Mouse (Mus musculus) olfactory bulb, adult 2 months (tissue): ENCODE data around the gene Frem3.

Experiments used
- CTCF ChIP-seq: fragments of 200-500 bp; IDR thresholded peaks from 2 replicates; pipeline ENCODE4 v1.5.1; 2012; ENCODE audit warnings: low read depth, mild to moderate bottlenecking, low read length, moderate library complexity; ENCODE audit not compliant: insufficient read depth
- POLR2A ChIP-seq: fragments of 200-500 bp; IDR thresholded peaks from 2 replicates; pipeline ENCODE4 v1.6.1; 2012; ENCODE audit warnings: mild to moderate bottlenecking, low read depth, low read length, moderate library complexity; ENCODE audit not compliant: insufficient read depth

DNA sequence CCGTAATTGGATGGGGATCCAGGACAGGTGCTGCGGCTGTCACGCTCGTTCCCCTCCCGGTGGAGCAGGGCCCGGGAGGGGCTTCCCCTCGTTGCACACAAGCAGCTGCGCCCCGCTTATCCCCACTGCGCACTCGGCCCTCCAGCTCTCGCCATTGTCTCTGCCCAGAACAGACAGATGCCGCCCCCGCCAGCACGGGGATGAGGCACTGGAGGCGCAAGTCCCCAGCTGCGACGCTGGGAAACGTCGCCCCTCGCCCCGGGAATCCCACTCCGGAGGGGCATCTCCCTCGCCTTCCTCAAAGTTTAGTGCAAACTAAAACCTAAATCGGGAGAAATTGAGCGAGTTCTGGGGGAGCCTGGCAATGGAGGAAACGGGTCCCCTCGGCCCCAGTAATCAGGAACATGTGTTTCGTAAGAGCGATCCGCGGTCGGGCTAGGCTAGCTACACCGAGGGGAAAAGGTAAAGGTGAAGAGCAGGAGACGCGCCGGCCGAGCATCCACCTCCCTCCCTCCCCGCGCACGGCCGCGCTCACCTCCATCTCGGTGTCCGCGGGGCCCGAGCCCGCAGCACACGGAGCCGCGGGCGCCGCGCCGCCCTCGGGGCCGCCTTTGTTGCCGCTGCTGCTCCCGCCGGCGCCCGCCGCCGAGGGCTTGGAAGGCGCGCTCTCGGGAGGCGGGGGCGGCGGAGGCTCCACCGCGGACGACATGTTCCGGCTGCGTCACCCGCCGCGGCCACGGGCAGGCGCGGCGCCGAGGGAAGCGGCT is 127.7 kb downstream of the Frem3 start:
- TF ChIP-seq CTCF: no peak
- no peak; the same call in 1 of the 2 replicates for TF ChIP-seq POLR2A
